Mouse (Mus musculus) embryo, embryonic 10 days (tissue): ENCODE data around the gene Myo18b.

Experiments
- DNase-seq: peaks from one replicate; pipeline ENCODE4 v3.0.0-alpha.2; 2015; ENCODE audit warnings: low spot score

Gene Myo18b

GRCm38 (mm10) chr5:112876846-112877390 lies 19.2 kb downstream of the Myo18b start:
- peak; percentile 75 for DNase-seq

- DNase-seq, result no peak
Observed at GRCm38 (mm10) chr5:112872999-112873398, 23.2 kb downstream of the Myo18b start.

- peak; percentile 83 for DNase-seq
Observed at GRCm38 (mm10) chr5:112870729-112871128, 25.4 kb downstream of the Myo18b start.

- no peak for DNase-seq
Observed at GRCm38 (mm10) chr5:112868620-112869019, 27.5 kb downstream of the Myo18b start.

- peak; percentile 64 for DNase-seq
Observed at GRCm38 (mm10) chr5:112864719-112865367, 31.3 kb downstream of the Myo18b start.

GRCm38 (mm10) chr5:112859379-112860035 lies 36.7 kb downstream of the Myo18b start:
- DNase-seq, result peak; percentile 60

GRCm38 (mm10) chr5:112853179-112853578 lies 43.0 kb downstream of the Myo18b start:
- peak; percentile 22 for DNase-seq

- peak; percentile 67 for DNase-seq
Observed at GRCm38 (mm10) chr5:112851389-112851788, 44.8 kb downstream of the Myo18b start.

GRCm38 (mm10) chr5:112848586-112849280 lies 47.4 kb downstream of the Myo18b start:
- DNase-seq, result peak; percentile 68

GRCm38 (mm10) chr5:112847985-112848542 lies 48.1 kb downstream of the Myo18b start:
- peak; percentile 29 for DNase-seq

- no peak for DNase-seq
Observed at GRCm38 (mm10) chr5:112846146-112846545, 50.0 kb downstream of the Myo18b start.

- peak; percentile 12 for DNase-seq
Observed at GRCm38 (mm10) chr5:112844460-112844859, 51.7 kb downstream of the Myo18b start.

- peak; percentile 75 for DNase-seq
Observed at GRCm38 (mm10) chr5:112843676-112844257, 52.4 kb downstream of the Myo18b start.

GRCm38 (mm10) chr5:112842696-112843095 lies 53.5 kb downstream of the Myo18b start:
- no peak for DNase-seq

- no peak for DNase-seq
Observed at GRCm38 (mm10) chr5:112841850-112842249, 54.3 kb downstream of the Myo18b start.

- DNase-seq, result no peak
Observed at GRCm38 (mm10) chr5:112834896-112835295, 61.3 kb downstream of the Myo18b start.

GRCm38 (mm10) chr5:112833866-112834265 lies 62.3 kb downstream of the Myo18b start:
- DNase-seq, result no peak

GRCm38 (mm10) chr5:112825091-112825794 lies 70.9 kb downstream of the Myo18b start:
- DNase-seq, result peak; percentile 21

- DNase-seq, result peak; percentile 81
Observed at GRCm38 (mm10) chr5:112824376-112824775, 71.8 kb downstream of the Myo18b start.

- no peak for DNase-seq
Observed at GRCm38 (mm10) chr5:112822426-112822825, 73.7 kb downstream of the Myo18b start.

GRCm38 (mm10) chr5:112815051-112815450 lies 81.1 kb downstream of the Myo18b start:
- DNase-seq, result no peak
